Mouse (Mus musculus) cerebellum, postnatal 4 days (tissue): Measurements from ENCODE around the gene Ptgir.

Source experiments
- DNase-seq, 2 experiments: peaks; one replicate each; pipeline ENCODE4 v3.0.0; 2022; ENCODE audit warnings: low spot score in 2 of 2, mixed read lengths in 1 of 2

Gene Ptgir

GRCm38 (mm10) chr7:16906281-16906680 lies at the start of gene Ptgir:
Ptgir (plus strand) TSS chr7:16906490.
- DNase-seq: no peak

GRCm38 (mm10) chr7:16858336-16858735 lies 48.0 kb upstream of the Ptgir start:
- peak in 1 of 2 experiments; percentile 42 for DNase-seq

GRCm38 (mm10) chr7:16859902-16860651 lies 46.2 kb upstream of the Ptgir start:
- peak in 1 of 2 experiments; percentile 63 for DNase-seq

- no peak for DNase-seq
Measured at GRCm38 (mm10) chr7:16867488-16867887, 38.8 kb upstream of the Ptgir start.

GRCm38 (mm10) chr7:16869497-16869896 lies 36.8 kb upstream of the Ptgir start:
- peak; percentile 57 to 72 for DNase-seq

- DNase-seq: no peak
Measured at GRCm38 (mm10) chr7:16871600-16871999, 34.7 kb upstream of the Ptgir start.

GRCm38 (mm10) chr7:16872478-16872877 lies 33.8 kb upstream of the Ptgir start:
- DNase-seq: no peak

GRCm38 (mm10) chr7:16873392-16873791 lies 32.9 kb upstream of the Ptgir start:
- no peak for DNase-seq

GRCm38 (mm10) chr7:16874190-16874589 lies 32.1 kb upstream of the Ptgir start:
- peak; percentile 54 to 78 for DNase-seq

- peak; percentile 96 to 99 for DNase-seq
Measured at GRCm38 (mm10) chr7:16874756-16875309, 31.5 kb upstream of the Ptgir start.

- no peak for DNase-seq
Measured at GRCm38 (mm10) chr7:16875310-16875325, 31.2 kb upstream of the Ptgir start, which contains the start of gene Dact3. Dact3 (plus strand) TSS chr7:16875317.

GRCm38 (mm10) chr7:16875326-16875725 lies 31.0 kb upstream of the Ptgir start:
- no peak for DNase-seq

GRCm38 (mm10) chr7:16876006-16876405 lies 30.3 kb upstream of the Ptgir start:
- no peak for DNase-seq

GRCm38 (mm10) chr7:16876608-16877007 lies 29.7 kb upstream of the Ptgir start:
- no peak for DNase-seq

- DNase-seq: no peak
Measured at GRCm38 (mm10) chr7:16877717-16878116, 28.6 kb upstream of the Ptgir start.

GRCm38 (mm10) chr7:16879796-16880547 lies 26.3 kb upstream of the Ptgir start:
- DNase-seq: no peak

GRCm38 (mm10) chr7:16880615-16881014 lies 25.7 kb upstream of the Ptgir start:
- no peak for DNase-seq

GRCm38 (mm10) chr7:16883162-16883561 lies 23.1 kb upstream of the Ptgir start:
- DNase-seq: no peak

GRCm38 (mm10) chr7:16884334-16884733 lies 22.0 kb upstream of the Ptgir start:
- no peak for DNase-seq

GRCm38 (mm10) chr7:16885271-16885776 lies 21.0 kb upstream of the Ptgir start:
- no peak for DNase-seq

GRCm38 (mm10) chr7:16885905-16886304 lies 20.4 kb upstream of the Ptgir start:
- DNase-seq: no peak

GRCm38 (mm10) chr7:16890536-16890935 lies 15.8 kb upstream of the Ptgir start:
- DNase-seq: no peak

- DNase-seq: no peak
Measured at GRCm38 (mm10) chr7:16890944-16891343, 15.3 kb upstream of the Ptgir start.
